Mouse (Mus musculus) neural tube, embryonic 14.5 days (tissue): ENCODE measurements around the gene Mindy2. TPM values are rescaled to one million over a fixed set of nuclear protein-coding genes. Genes with fewer than 3 reads are reported as not detected.

Source experiments
- polyA plus RNA-seq: library from polyadenylated mRNA; unstranded; fragments of >200 nt; fragmentation: Nextera tagmentation; extraction: Ambion mirVana; gene quantifications from 2 replicates; pipeline ENCODE4 v1.2.1, GENCODE M21; 2014

Gene Mindy2
- polyA plus RNA-seq, 1 experiment from 2014 or later: 20.4 TPM

Other genes starting within 250 kb of the Mindy2 start
- gene Ccnb2, start 235.6 kb downstream of the Mindy2 start, polyA plus RNA-seq: 11.5 and 17.6 TPM in 2 replicates
- gene Rnf111, start 153.4 kb downstream of the Mindy2 start, polyA plus RNA-seq: 32.4 and 39.6 TPM in 2 replicates
- gene Sltm, start 114.4 kb downstream of the Mindy2 start, polyA plus RNA-seq: 74.4 and 74.9 TPM in 2 replicates
- gene Gm10642, start 923 bp downstream of the Mindy2 start, polyA plus RNA-seq: 0.27 and 0.33 TPM in 2 replicates
- gene Adam10, start 21.8 kb upstream of the Mindy2 start, polyA plus RNA-seq: 48.6 and 69.6 TPM in 2 replicates